8 mouse cellular contexts compared by ENCODE assay signal in genomic region chr9:81631581-81632091, GRCm38 (mm10). TPM values are rescaled to one million over a fixed set of nuclear protein-coding genes. Genes with fewer than 3 reads are reported as not detected.
DNase-seq lines count a peak whose midpoint lies in the region; ATAC-seq and TF ChIP-seq lines count a peak whose summit lies in the region.

No protein-coding gene starts in this region.

- ATAC-seq in forebrain, embryonic 15.5 days (replicated peaks): no peak
- no peak for ATAC-seq in intestine, embryonic 15.5 days
- ATAC-seq in limb, embryonic 14.5 days (ENCODE audit: low FRiP score, low read depth): no peak
- ATAC-seq in neural tube, embryonic 14.5 days (ENCODE audit: low read depth): peak; percentile 5; the same call in 1 of the 2 replicates

- peak overlapping the region; percentile 52 for H3K4me3 ChIP-seq in forebrain, embryonic 15.5 days
- H3K4me3 ChIP-seq in intestine, embryonic 15.5 days (replicated peaks): peak overlapping the region; percentile 65
- peak overlapping the region; percentile 51 for H3K4me3 ChIP-seq in limb, embryonic 14.5 days (replicated peaks; ENCODE audit: low read length)
- peak overlapping the region; percentile 80 for H3K4me3 ChIP-seq in neural tube, embryonic 14.5 days (ENCODE audit: low read depth, low read length)

- peak; percentile 40 to 43 for DNase-seq in cerebellum, postnatal 14 days
- DNase-seq in cerebellum, adult 9-11 months: no peak
- peak; percentile 20 to 39 for DNase-seq in adrenal gland, adult 18-20 months (ENCODE audit: low spot score in 2 of 2)
- DNase-seq in limb, embryonic 14.5 days (ENCODE audit: low spot score): no peak
- no peak for DNase-seq in urinary bladder, adult 2 months (ENCODE audit: low spot score)

- WGBS in forebrain, embryonic 15.5 days: 4% methylated on average over 27 of the region's 27 CpGs
- WGBS in intestine, embryonic 15.5 days: 6% methylated on average over 27 of the region's 27 CpGs
- 3% methylated on average over 27 of the region's 27 CpGs for WGBS in limb, embryonic 14.5 days
- WGBS in neural tube, embryonic 14.5 days: 3% methylated on average over 27 of the region's 27 CpGs

- no peaks in the 10 kb centered on the region for H3K36me3 ChIP-seq in forebrain, embryonic 15.5 days
- no peaks in the 10 kb centered on the region for H3K36me3 ChIP-seq in intestine, embryonic 15.5 days
- H3K36me3 ChIP-seq in limb, embryonic 14.5 days (ENCODE audit: control insufficient read depth, insufficient read depth, low read length): no peaks in the 10 kb centered on the region
- no peaks in the 10 kb centered on the region for H3K36me3 ChIP-seq in neural tube, embryonic 14.5 days (ENCODE audit: control insufficient read depth, insufficient read depth, low read length)

- no peak overlapping the region; the same call in 1 of the 2 replicates for H3K9ac ChIP-seq in forebrain, embryonic 15.5 days (replicated peaks)
- H3K9ac ChIP-seq in intestine, embryonic 15.5 days: no peak overlapping the region
- H3K9ac ChIP-seq in limb, embryonic 14.5 days (ENCODE audit: low read depth, low read length, severe bottlenecking): no peak overlapping the region
- 0 out of 2 replicates have a peak overlapping the region, but pooled peaks have one; percentile 12 for H3K9ac ChIP-seq in neural tube, embryonic 14.5 days (replicated peaks; ENCODE audit: low read depth, low read length)

- H3K9me3 ChIP-seq in forebrain, embryonic 15.5 days: no peaks in the 10 kb centered on the region
- no peaks in the 10 kb centered on the region for H3K9me3 ChIP-seq in intestine, embryonic 15.5 days
- H3K9me3 ChIP-seq in limb, embryonic 14.5 days (ENCODE audit: control insufficient read depth, low read length): no peaks in the 10 kb centered on the region
- no peaks in the 10 kb centered on the region for H3K9me3 ChIP-seq in neural tube, embryonic 14.5 days (ENCODE audit: control insufficient read depth, low read length)

- H3K4me2 ChIP-seq in forebrain, embryonic 15.5 days (replicated peaks): peak overlapping the region; percentile 90
- H3K4me2 ChIP-seq in intestine, embryonic 15.5 days (replicated peaks): peak overlapping the region; percentile 99
- peak overlapping the region; percentile 90 for H3K4me2 ChIP-seq in limb, embryonic 14.5 days (replicated peaks; ENCODE audit: low read depth, low read length, severe bottlenecking)
- peak overlapping the region; percentile 99 for H3K4me2 ChIP-seq in neural tube, embryonic 14.5 days (ENCODE audit: low read depth, low read length)

- peaks cover 43% of the 10 kb centered on the region for H3K27me3 ChIP-seq in forebrain, embryonic 15.5 days
- peaks cover 34% of the 10 kb centered on the region for H3K27me3 ChIP-seq in intestine, embryonic 15.5 days (replicated peaks)
- H3K27me3 ChIP-seq in limb, embryonic 14.5 days (ENCODE audit: control insufficient read depth, insufficient read depth, low read length): peaks cover 27% of the 10 kb centered on the region
- peaks cover 24% of the 10 kb centered on the region for H3K27me3 ChIP-seq in neural tube, embryonic 14.5 days (ENCODE audit: control insufficient read depth, insufficient read depth, low read length)

- TF ChIP-seq POLR2A in limb, embryonic 14.5 days (IDR thresholded peaks at IDR 0.05; ENCODE audit: borderline replicate concordance, extremely low read depth, insufficient read depth, insufficient read length): no peak

- no peak overlapping the region for H3K27ac ChIP-seq in forebrain, embryonic 15.5 days (replicated peaks)
- no peak overlapping the region for H3K27ac ChIP-seq in intestine, embryonic 15.5 days
- H3K27ac ChIP-seq in limb, embryonic 14.5 days (replicated peaks; ENCODE audit: low read depth, low read length): no peak overlapping the region
- H3K27ac ChIP-seq in neural tube, embryonic 14.5 days (ENCODE audit: low read depth, low read length): no peak overlapping the region

- peaks cover 30% of the 10 kb centered on the region for H3K4me1 ChIP-seq in forebrain, embryonic 15.5 days
- H3K4me1 ChIP-seq in intestine, embryonic 15.5 days (replicated peaks): peaks cover 6% of the 10 kb centered on the region; the same call in 1 of the 2 replicates
- H3K4me1 ChIP-seq in limb, embryonic 14.5 days (ENCODE audit: control insufficient read depth, insufficient read depth, low read length): no peaks in the 10 kb centered on the region
- peaks cover 8% of the 10 kb centered on the region; the same call in 1 of the 2 replicates for H3K4me1 ChIP-seq in neural tube, embryonic 14.5 days (ENCODE audit: control insufficient read depth, insufficient read depth, low read length)

RNA-seq across cellular contexts. Expression of gene Htr1b, which starts 2.0 kb away (rescaled TPM):
- 10 to 100 TPM; 12.7 to 16.6 TPM for total RNA-seq in adrenal gland, adult 18-20 months (2021)
- polyA plus RNA-seq in forebrain, embryonic 15.5 days (2015; fragmentation: Nextera tagmentation; extraction: Ambion mirVana): 1.5 and 1.6 TPM in 2 replicates
- 0.68 and 0.92 TPM in 2 replicates for polyA plus RNA-seq in intestine, embryonic 15.5 days (2015; fragmentation: Nextera tagmentation; extraction: Ambion mirVana)
- 2.5 and 3.7 TPM in 2 replicates for polyA plus RNA-seq in limb, embryonic 14.5 days (2012; rRNA removed)
- polyA plus RNA-seq in limb, embryonic 14.5 days (2014; fragmentation: Nextera tagmentation; extraction: Ambion mirVana): 0.65 and 1.0 TPM in 2 replicates
- 2.7 and 3.1 TPM in 2 replicates for polyA plus RNA-seq in neural tube, embryonic 14.5 days (2014; fragmentation: Nextera tagmentation; extraction: Ambion mirVana)
- polyA plus RNA-seq in urinary bladder, adult 2 months (2012; rRNA removed): 0.97 and 1.3 TPM in 2 replicates

Comparison
In these comparisons a context has a peak if more than half of its experiments do, and no peak if none do; other contexts are left out.
1. DNase-seq: peak in cerebellum, postnatal 14 days (2 of 2) and adrenal gland, adult 18-20 months (2 of 2); none in cerebellum, adult 9-11 months (single experiment), limb, embryonic 14.5 days (single experiment) and urinary bladder, adult 2 months (single experiment).
2. Peak in every context shown above with its lines, with median percentiles within 50 percentile points of each other: H3K4me2 ChIP-seq and H3K4me3 ChIP-seq.